Mouse (Mus musculus): ENCODE measurements around the gene Suco.

- TF ChIP-seq CTCF (IDR thresholded peaks at IDR 0.05; ENCODE audit: low read depth) (no peak), EP300 (IDR thresholded peaks at IDR 0.05; ENCODE audit: low read depth) (no peak)
Observed at GRCm38 (mm10) chr1:161920475-161921454, 44.3 kb upstream of the Suco start.
